Mouse (Mus musculus): ENCODE data around the gene Plac8. TPM values are rescaled to one million over a fixed set of nuclear protein-coding genes. Genes with fewer than 3 reads are reported as not detected.

Plac8 gene
- polyA plus RNA-seq, 1 experiment: not detected

- WGBS: 86% methylated on average over 8 of the region's 8 CpGs
- Histone ChIP-seq H3K27ac (ENCODE audit: insufficient read depth, low read depth, low read length) (no peak overlapping the region), H3K4me3 (ENCODE audit: insufficient read depth, low read depth, low read length) (no peak overlapping the region), H3K4me1 (ENCODE audit: control insufficient read depth, insufficient read depth, low read length) (no peaks in the 10 kb centered on the region)
- no peak for TF ChIP-seq POLR2A (IDR thresholded peaks at IDR 0.05; ENCODE audit: insufficient read depth, low read depth, low read length)
- no peak for TF ChIP-seq CTCF (IDR thresholded peaks at IDR 0.05; ENCODE audit: insufficient read depth, low read depth, low read length)
These were observed 13.2 kb upstream of the Plac8 start for GRCm38 (mm10) chr5:100585206-100585644.

GRCm38 (mm10) chr5:100583066-100583465 lies 11.0 kb upstream of the Plac8 start:
- H3K27ac ChIP-seq (ENCODE audit: insufficient read depth, low read depth, low read length): no peak overlapping the region
- 95% methylated on average over 7 of the region's 7 CpGs for WGBS
- TF ChIP-seq POLR2A (IDR thresholded peaks at IDR 0.05; ENCODE audit: insufficient read depth, low read depth, low read length) (no peak), CTCF (IDR thresholded peaks at IDR 0.05; ENCODE audit: insufficient read depth, low read depth, low read length) (no peak)
- H3K4me3 ChIP-seq (ENCODE audit: insufficient read depth, low read depth, low read length): no peak overlapping the region
- H3K4me1 ChIP-seq (ENCODE audit: control insufficient read depth, insufficient read depth, low read length): no peaks in the 10 kb centered on the region

GRCm38 (mm10) chr5:100582435-100582826 lies 10.4 kb upstream of the Plac8 start:
- Histone ChIP-seq H3K4me1 (ENCODE audit: control insufficient read depth, insufficient read depth, low read length) (no peaks in the 10 kb centered on the region), H3K4me3 (ENCODE audit: insufficient read depth, low read depth, low read length) (no peak overlapping the region), H3K27ac (ENCODE audit: insufficient read depth, low read depth, low read length) (no peak overlapping the region)
- TF ChIP-seq CTCF (IDR thresholded peaks at IDR 0.05; ENCODE audit: insufficient read depth, low read depth, low read length): no peak
- no peak for TF ChIP-seq POLR2A (IDR thresholded peaks at IDR 0.05; ENCODE audit: insufficient read depth, low read depth, low read length)
- WGBS: 93% methylated on average over 5 of the region's 5 CpGs

GRCm38 (mm10) chr5:100581622-100582434 lies 9.8 kb upstream of the Plac8 start:
- Histone ChIP-seq H3K27ac (ENCODE audit: insufficient read depth, low read depth, low read length) (no peak overlapping the region), H3K4me1 (ENCODE audit: control insufficient read depth, insufficient read depth, low read length) (no peaks in the 10 kb centered on the region), H3K4me3 (ENCODE audit: insufficient read depth, low read depth, low read length) (no peak overlapping the region)
- 66% methylated on average over 11 of the region's 11 CpGs for WGBS
- TF ChIP-seq CTCF (IDR thresholded peaks at IDR 0.05; ENCODE audit: insufficient read depth, low read depth, low read length) (no peak), POLR2A (IDR thresholded peaks at IDR 0.05; ENCODE audit: insufficient read depth, low read depth, low read length) (no peak)

- no peak overlapping the region for H3K27ac ChIP-seq (ENCODE audit: insufficient read depth, low read depth, low read length)
- H3K4me1 ChIP-seq (ENCODE audit: control insufficient read depth, insufficient read depth, low read length): no peaks in the 10 kb centered on the region
- no peak for TF ChIP-seq CTCF (IDR thresholded peaks at IDR 0.05; ENCODE audit: insufficient read depth, low read depth, low read length)
- TF ChIP-seq POLR2A (IDR thresholded peaks at IDR 0.05; ENCODE audit: insufficient read depth, low read depth, low read length): no peak
- no peak overlapping the region for H3K4me3 ChIP-seq (ENCODE audit: insufficient read depth, low read depth, low read length)
- 89% methylated on average over 5 of the region's 5 CpGs for WGBS
These were observed 6.9 kb upstream of the Plac8 start for GRCm38 (mm10) chr5:100578863-100579411.

- 70% methylated on average over 1 of the region's 1 CpGs for WGBS
- Histone ChIP-seq H3K4me1 (ENCODE audit: control insufficient read depth, insufficient read depth, low read length) (no peaks in the 10 kb centered on the region; the same call in 1 of the 2 replicates), H3K4me3 (ENCODE audit: insufficient read depth, low read depth, low read length) (no peak overlapping the region), H3K27ac (ENCODE audit: insufficient read depth, low read depth, low read length) (no peak overlapping the region)
- no peak for TF ChIP-seq CTCF (IDR thresholded peaks at IDR 0.05; ENCODE audit: insufficient read depth, low read depth, low read length)
- no peak for TF ChIP-seq POLR2A (IDR thresholded peaks at IDR 0.05; ENCODE audit: insufficient read depth, low read depth, low read length)
These were observed 2.7 kb upstream of the Plac8 start for GRCm38 (mm10) chr5:100574771-100575170.

GRCm38 (mm10) chr5:100573256-100573655 lies 1.2 kb upstream of the Plac8 start:
- 93% methylated on average over 5 of the region's 5 CpGs for WGBS
- TF ChIP-seq CTCF (IDR thresholded peaks at IDR 0.05; ENCODE audit: insufficient read depth, low read depth, low read length) (no peak), POLR2A (IDR thresholded peaks at IDR 0.05; ENCODE audit: insufficient read depth, low read depth, low read length) (no peak)
- Histone ChIP-seq H3K4me1 (ENCODE audit: control insufficient read depth, insufficient read depth, low read length) (no peaks in the 10 kb centered on the region; the same call in 1 of the 2 replicates), H3K4me3 (ENCODE audit: insufficient read depth, low read depth, low read length) (no peak overlapping the region), H3K27ac (ENCODE audit: insufficient read depth, low read depth, low read length) (no peak overlapping the region)

- Histone ChIP-seq H3K4me1 (ENCODE audit: control insufficient read depth, insufficient read depth, low read length) (no peaks in the 10 kb centered on the region; the same call in 1 of the 2 replicates), H3K27ac (ENCODE audit: insufficient read depth, low read depth, low read length) (no peak overlapping the region), H3K4me3 (ENCODE audit: insufficient read depth, low read depth, low read length) (no peak overlapping the region)
- WGBS: 25% methylated on average over 8 of the region's 8 CpGs
- no peak for TF ChIP-seq CTCF (IDR thresholded peaks at IDR 0.05; ENCODE audit: insufficient read depth, low read depth, low read length)
- TF ChIP-seq POLR2A (IDR thresholded peaks at IDR 0.05; ENCODE audit: insufficient read depth, low read depth, low read length): no peak
These were observed 1.3 kb downstream of the Plac8 start for GRCm38 (mm10) chr5:100570716-100571115.

- 74% methylated on average over 13 of the region's 13 CpGs for WGBS
- H3K27ac ChIP-seq (ENCODE audit: insufficient read depth, low read depth, low read length): no peak overlapping the region
- no peaks in the 10 kb centered on the region; the same call in 1 of the 2 replicates for H3K4me1 ChIP-seq (ENCODE audit: control insufficient read depth, insufficient read depth, low read length)
- H3K4me3 ChIP-seq (ENCODE audit: insufficient read depth, low read depth, low read length): no peak overlapping the region
- no peak for TF ChIP-seq POLR2A (IDR thresholded peaks at IDR 0.05; ENCODE audit: insufficient read depth, low read depth, low read length)
These were observed 1.9 kb downstream of the Plac8 start for GRCm38 (mm10) chr5:100569997-100570595.
